Mouse (Mus musculus): ENCODE measurements around the gene Il3ra. TPM values are rescaled to one million over a fixed set of nuclear protein-coding genes. Genes with fewer than 3 reads are reported as not detected.

Il3ra gene
- polyA plus RNA-seq, 1 experiment from 2014 or later: 12.8 TPM

- H3K27me3 ChIP-seq: no peaks in the 10 kb centered on the region
- POLR2A ChIA-PET: no interaction called here
- in situ Hi-C loops (cut with MboI; ENCODE audit: low pct_unique_long_range_greater_than_20kb): no loop called here
- TF ChIP-seq CTCF (IDR thresholded peaks at IDR 0.05): no peak
- DNase-seq (ENCODE audit: low read depth, low spot score) (no peak), ATAC-seq (no peak)
- CTCF ChIA-PET: no interaction called here
Observed at GRCm38 (mm10) chr14:14349485-14350262, 3.6 kb downstream of the Il3ra start.

GRCm38 (mm10) chr14:14350263-14351147, 4.4 kb downstream of the Il3ra start:
- no peaks in the 10 kb centered on the region for H3K27me3 ChIP-seq
- in situ Hi-C loops (cut with MboI; ENCODE audit: low pct_unique_long_range_greater_than_20kb): no loop called here
- no peak for DNase-seq (ENCODE audit: low read depth, low spot score)
- no peak for TF ChIP-seq CTCF (IDR thresholded peaks at IDR 0.05)
- POLR2A ChIA-PET: no interaction called here
- CTCF ChIA-PET: no interaction called here
- ATAC-seq: no peak

GRCm38 (mm10) chr14:14351148-14351455, 5.0 kb downstream of the Il3ra start:
- no peaks in the 10 kb centered on the region for H3K27me3 ChIP-seq
- ChIA-PET CTCF (no interaction called here), POLR2A (no interaction called here)
- ATAC-seq (no peak), DNase-seq (ENCODE audit: low read depth, low spot score) (no peak)
- no peak for TF ChIP-seq CTCF (IDR thresholded peaks at IDR 0.05)
- in situ Hi-C loops (cut with MboI; ENCODE audit: low pct_unique_long_range_greater_than_20kb): no loop called here

GRCm38 (mm10) chr14:14351721-14352590, 5.9 kb downstream of the Il3ra start:
- TF ChIP-seq CTCF (IDR thresholded peaks at IDR 0.05): no peak
- ChIA-PET POLR2A (no interaction called here), CTCF (no interaction called here)
- DNase-seq (ENCODE audit: low read depth, low spot score) (no peak), ATAC-seq (no peak)
- H3K27me3 ChIP-seq: no peaks in the 10 kb centered on the region
- in situ Hi-C loops (cut with MboI; ENCODE audit: low pct_unique_long_range_greater_than_20kb): no loop called here

- ATAC-seq (no peak), DNase-seq (ENCODE audit: low read depth, low spot score) (no peak)
- POLR2A ChIA-PET: no interaction called here
- TF ChIP-seq CTCF (IDR thresholded peaks at IDR 0.05): no peak
- in situ Hi-C loops (cut with MboI; ENCODE audit: low pct_unique_long_range_greater_than_20kb): no loop called here
- no peaks in the 10 kb centered on the region for H3K27me3 ChIP-seq
- CTCF ChIA-PET: no interaction called here
Observed at GRCm38 (mm10) chr14:14352606-14353005, 6.5 kb downstream of the Il3ra start.

GRCm38 (mm10) chr14:14353081-14353732, 7.1 kb downstream of the Il3ra start:
- ATAC-seq (no peak), DNase-seq (ENCODE audit: low read depth, low spot score) (no peak)
- no peak for TF ChIP-seq CTCF (IDR thresholded peaks at IDR 0.05)
- POLR2A ChIA-PET: no interaction called here
- H3K27me3 ChIP-seq: no peaks in the 10 kb centered on the region
- CTCF ChIA-PET: no interaction called here
- in situ Hi-C loops (cut with MboI; ENCODE audit: low pct_unique_long_range_greater_than_20kb): no loop called here

GRCm38 (mm10) chr14:14353740-14354510, 7.8 kb downstream of the Il3ra start:
- in situ Hi-C loops (cut with MboI; ENCODE audit: low pct_unique_long_range_greater_than_20kb): no loop called here
- no peak for TF ChIP-seq CTCF (IDR thresholded peaks at IDR 0.05)

GRCm38 (mm10) chr14:14354511-14355359, 8.7 kb downstream of the Il3ra start:
- CTCF ChIA-PET: no interaction called here
- no peak for ATAC-seq

More at GRCm38 (mm10) chr14:14353740-14354510, 7.8 kb downstream of the Il3ra start:
- ChIA-PET CTCF (no interaction called here), POLR2A (no interaction called here)
- H3K27me3 ChIP-seq: no peaks in the 10 kb centered on the region
- ATAC-seq (no peak), DNase-seq (ENCODE audit: low read depth, low spot score) (no peak)

GRCm38 (mm10) chr14:14355360-14355646, 9.2 kb downstream of the Il3ra start:
- TF ChIP-seq CTCF (IDR thresholded peaks at IDR 0.05): no peak
- CTCF ChIA-PET: no interaction called here
- ATAC-seq: no peak
- DNase-seq (ENCODE audit: low read depth, low spot score): no peak
- in situ Hi-C loops (cut with MboI; ENCODE audit: low pct_unique_long_range_greater_than_20kb): no loop called here
- no peaks in the 10 kb centered on the region for H3K27me3 ChIP-seq
- POLR2A ChIA-PET: no interaction called here

More at GRCm38 (mm10) chr14:14354511-14355359, 8.7 kb downstream of the Il3ra start:
- no peaks in the 10 kb centered on the region for H3K27me3 ChIP-seq
- POLR2A ChIA-PET: no interaction called here
- no peak for TF ChIP-seq CTCF (IDR thresholded peaks at IDR 0.05)
- in situ Hi-C loops (cut with MboI; ENCODE audit: low pct_unique_long_range_greater_than_20kb): no loop called here
- DNase-seq (ENCODE audit: low read depth, low spot score): no peak

Data from Patski (cell line).